Mouse (Mus musculus): ENCODE data around the gene Sp9. TPM values are rescaled to one million over a fixed set of nuclear protein-coding genes. Genes with fewer than 3 reads are reported as not detected.

Gene Sp9
- polyA plus RNA-seq, 1 experiment from 2014 or later, result not detected

DNA sequence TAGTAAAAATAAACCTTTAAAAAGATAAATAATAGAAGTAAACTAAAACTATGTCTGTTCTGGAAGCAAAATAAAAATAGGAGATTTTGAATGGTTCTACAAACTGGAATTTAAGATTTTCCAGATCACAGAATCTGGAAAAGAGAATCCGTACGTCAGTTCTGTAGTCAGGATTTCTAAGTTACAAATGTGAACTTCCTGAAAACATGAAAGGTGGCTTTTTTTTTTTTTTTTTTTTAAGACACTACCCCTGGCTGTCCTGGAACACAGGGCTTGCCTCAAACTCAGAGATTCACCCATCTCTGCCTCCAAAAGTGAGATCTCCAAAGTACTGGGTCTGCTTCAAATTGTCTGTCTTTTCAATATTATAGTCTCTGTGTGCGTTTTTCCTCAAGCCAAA is 42.6 kb downstream of the Sp9 start:
- Histone ChIP-seq H3K4me1 (replicated peaks) (peaks cover 4% of the 10 kb centered on the region), H3K27me3 (replicated peaks) (no peaks in the 10 kb centered on the region), H3K4me3 (no peak overlapping the region), H3K9me3 (replicated peaks) (no peaks in the 10 kb centered on the region), H3K36me3 (peaks cover 22% of the 10 kb centered on the region), H3K9ac (no peak overlapping the region), H3K4me2 (no peak overlapping the region), H3K27ac (ENCODE audit: poor library complexity, severe bottlenecking) (no peak overlapping the region)
- ATAC-seq (ENCODE audit: insufficient number of reproducible peaks, low FRiP score), result no peak
- WGBS, result 88% methylated on average over 3 of the region's 3 CpGs

DNA sequence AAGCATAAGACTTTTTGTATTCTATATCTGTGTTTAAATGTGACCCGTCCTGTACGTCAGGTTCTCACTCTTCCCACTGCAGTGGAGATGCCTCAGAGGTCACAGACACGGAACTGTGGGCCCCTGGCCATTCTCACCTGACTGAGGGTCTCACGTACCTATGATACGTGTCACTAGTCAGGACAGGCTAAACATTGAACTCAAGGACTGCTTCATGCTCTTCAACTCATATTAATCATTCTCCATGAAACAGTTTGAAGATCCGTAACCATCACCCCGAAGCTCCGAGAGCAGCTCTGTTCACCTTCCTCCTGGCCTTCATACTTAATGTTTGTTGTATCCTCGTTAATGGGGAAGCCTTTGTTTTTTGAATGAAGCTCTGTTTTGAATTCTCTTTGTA is 45.7 kb downstream of the Sp9 start:
- Histone ChIP-seq H3K4me1 (replicated peaks) (no peaks in the 10 kb centered on the region; the same call in 1 of the 2 replicates), H3K9ac (no peak overlapping the region), H3K4me3 (no peak overlapping the region), H3K9me3 (replicated peaks) (no peaks in the 10 kb centered on the region), H3K27ac (ENCODE audit: poor library complexity, severe bottlenecking) (no peak overlapping the region), H3K4me2 (no peak overlapping the region), H3K27me3 (replicated peaks) (no peaks in the 10 kb centered on the region), H3K36me3 (peaks cover 24% of the 10 kb centered on the region)
- WGBS, result 92% methylated on average over 9 of the region's 9 CpGs
- ATAC-seq (ENCODE audit: insufficient number of reproducible peaks, low FRiP score), result no peak

DNA sequence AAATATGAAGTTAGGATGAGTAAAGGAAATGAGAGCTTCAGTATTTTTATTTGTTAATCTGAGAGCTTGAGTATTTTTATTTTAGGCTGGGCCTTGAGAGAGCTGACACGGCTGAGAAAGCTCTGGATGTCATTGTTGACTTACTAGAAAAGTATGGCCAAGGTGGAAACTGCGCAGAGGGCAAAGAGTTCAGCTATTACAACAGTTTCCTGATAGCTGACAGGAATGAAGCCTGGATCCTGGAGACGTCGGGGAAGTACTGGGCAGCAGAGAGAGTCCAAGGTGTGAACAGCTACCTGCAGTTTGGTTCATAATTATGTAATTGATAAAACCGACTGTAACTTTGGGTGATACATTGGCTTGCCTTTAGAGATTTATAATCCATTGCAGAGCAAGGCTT is 47.5 kb downstream of the Sp9 start:
- H3K36me3 ChIP-seq, result peaks cover 24% of the 10 kb centered on the region
- H3K4me3 ChIP-seq, result no peak overlapping the region
- H3K9me3 ChIP-seq (replicated peaks), result no peaks in the 10 kb centered on the region
- ATAC-seq (ENCODE audit: insufficient number of reproducible peaks, low FRiP score), result no peak
- no peaks in the 10 kb centered on the region for H3K27me3 ChIP-seq (replicated peaks)
- no peak overlapping the region for H3K4me2 ChIP-seq
- no peak overlapping the region for H3K27ac ChIP-seq (ENCODE audit: poor library complexity, severe bottlenecking)
- no peaks in the 10 kb centered on the region for H3K4me1 ChIP-seq (replicated peaks)
- H3K9ac ChIP-seq, result no peak overlapping the region
- 72% methylated on average over 5 of the region's 5 CpGs for WGBS

DNA sequence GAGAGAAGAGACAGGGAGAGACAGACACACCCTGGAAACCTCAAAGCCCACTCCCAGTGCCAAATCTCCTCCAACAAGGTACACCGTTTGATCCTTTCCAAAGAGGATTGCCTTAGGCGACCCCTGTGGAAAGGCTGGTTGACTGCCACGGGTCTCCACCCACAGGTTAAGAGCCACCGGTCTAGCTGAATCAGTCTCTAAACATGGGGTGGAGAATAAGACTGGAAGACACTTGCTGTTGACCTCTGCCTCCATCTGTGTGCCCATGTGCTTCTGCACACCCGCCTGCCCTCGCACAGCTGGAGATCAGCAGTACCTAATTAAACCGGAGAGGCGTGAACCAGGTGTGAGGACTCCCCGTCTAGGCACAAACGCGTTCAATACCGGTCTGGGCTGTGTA is 51.3 kb downstream of the Sp9 start:
- no peak overlapping the region for H3K4me3 ChIP-seq
- no peaks in the 10 kb centered on the region for H3K4me1 ChIP-seq (replicated peaks)
- peaks cover 20% of the 10 kb centered on the region for H3K36me3 ChIP-seq
- H3K27me3 ChIP-seq (replicated peaks), result no peaks in the 10 kb centered on the region
- no peak overlapping the region for H3K4me2 ChIP-seq
- H3K9ac ChIP-seq, result no peak overlapping the region
- 61% methylated on average over 12 of the region's 12 CpGs for WGBS
- H3K27ac ChIP-seq (ENCODE audit: poor library complexity, severe bottlenecking), result no peak overlapping the region
- no peak for ATAC-seq (ENCODE audit: insufficient number of reproducible peaks, low FRiP score)
- H3K9me3 ChIP-seq (replicated peaks), result no peaks in the 10 kb centered on the region

DNA sequence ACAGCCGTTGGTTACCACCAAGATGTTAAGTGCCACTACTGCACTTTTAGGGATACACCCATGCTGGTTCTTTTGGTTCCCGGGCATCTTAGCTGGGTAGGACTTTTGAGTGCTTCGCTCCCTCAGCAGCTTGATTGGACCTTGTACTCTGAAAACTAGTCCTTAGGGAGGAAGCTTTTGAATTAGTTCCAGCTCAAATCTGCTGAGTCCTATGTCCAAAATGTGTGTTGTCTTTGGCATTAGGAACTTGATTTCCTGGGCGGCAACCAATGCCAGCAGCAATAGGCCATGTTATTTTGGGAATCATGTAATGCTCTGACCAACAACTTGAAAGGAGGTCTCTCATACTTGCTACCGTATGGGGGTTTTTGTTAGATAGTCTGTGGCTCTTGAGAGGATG is 54.1 kb downstream of the Sp9 start:
- H3K9me3 ChIP-seq (replicated peaks), result no peaks in the 10 kb centered on the region
- WGBS, result 84% methylated on average over 5 of the region's 5 CpGs
- no peak overlapping the region for H3K4me3 ChIP-seq
- no peak overlapping the region for H3K9ac ChIP-seq
- no peaks in the 10 kb centered on the region for H3K27me3 ChIP-seq (replicated peaks)
- no peak overlapping the region for H3K4me2 ChIP-seq
- H3K36me3 ChIP-seq, result peaks cover 7% of the 10 kb centered on the region; the same call in 1 of the 2 replicates
- no peaks in the 10 kb centered on the region for H3K4me1 ChIP-seq (replicated peaks)
- no peak for ATAC-seq (ENCODE audit: insufficient number of reproducible peaks, low FRiP score)
- no peak overlapping the region for H3K27ac ChIP-seq (ENCODE audit: poor library complexity, severe bottlenecking)

Other genes starting within 250 kb of the Sp9 start
- gene Ola1, start 53.0 kb upstream of the Sp9 start, polyA plus RNA-seq (2016; fragmentation: Nextera tagmentation; extraction: Ambion mirVana), result 72.0 and 74.4 TPM in 2 replicates
- 14.9 and 16.5 TPM in 2 replicates for gene Scrn3, start 40.7 kb downstream of the Sp9 start, polyA plus RNA-seq (2016; fragmentation: Nextera tagmentation; extraction: Ambion mirVana)
- gene Cir1, start 40.8 kb downstream of the Sp9 start, polyA plus RNA-seq (2016; fragmentation: Nextera tagmentation; extraction: Ambion mirVana), result 15.2 and 19.0 TPM in 2 replicates
- 4.9 and 5.8 TPM in 2 replicates for gene Gpr155, start 114.6 kb downstream of the Sp9 start, polyA plus RNA-seq (2016; fragmentation: Nextera tagmentation; extraction: Ambion mirVana)

Data from heart, embryonic 12.5 days (tissue).